Mouse (Mus musculus): ENCODE measurements around the gene Rgs7bp.

The Rgs7bp gene

DNA sequence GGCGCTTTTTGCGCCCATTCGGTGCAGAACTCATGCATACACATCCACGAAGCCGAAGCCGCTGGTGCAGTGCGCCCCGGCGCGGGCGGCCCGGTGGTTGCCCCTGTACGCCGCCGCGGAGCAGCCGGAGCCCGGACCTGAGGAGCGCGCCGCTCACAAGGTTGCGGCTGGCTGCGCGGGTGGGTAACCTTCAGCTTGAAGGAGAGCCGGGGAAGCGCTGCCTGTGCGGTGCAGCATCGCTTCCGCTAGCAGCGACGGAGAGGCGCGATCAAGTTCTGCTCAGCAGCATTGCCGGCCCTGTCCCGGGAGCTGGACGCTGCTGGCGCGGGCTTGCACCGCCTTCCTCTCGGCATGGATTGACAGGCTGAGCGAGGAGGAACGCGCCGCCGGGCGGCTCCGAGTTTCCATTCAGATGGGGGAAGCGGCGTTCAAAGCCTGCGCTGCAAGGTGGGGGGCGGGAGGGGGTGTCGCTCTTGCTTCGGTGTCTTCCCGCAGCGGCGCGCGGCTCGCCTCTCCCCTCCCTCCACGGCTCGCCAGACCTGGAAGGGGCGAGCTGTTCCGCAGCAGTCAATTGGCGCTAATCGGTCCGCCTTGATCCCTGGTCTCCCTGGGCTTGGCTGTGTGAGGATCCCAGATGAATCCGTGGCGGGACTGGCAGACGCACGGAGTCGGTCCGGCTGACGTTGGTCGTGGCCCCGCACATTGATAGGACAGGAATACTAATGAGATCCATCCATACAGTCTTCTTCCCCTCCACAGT, at the start of gene Rgs7bp:
Gene Rgs7bp, minus strand, starts transcription at position 750 of the 760 bp plus-strand sequence.
- peak; percentile 71 to 78 for DNase-seq

DNA sequence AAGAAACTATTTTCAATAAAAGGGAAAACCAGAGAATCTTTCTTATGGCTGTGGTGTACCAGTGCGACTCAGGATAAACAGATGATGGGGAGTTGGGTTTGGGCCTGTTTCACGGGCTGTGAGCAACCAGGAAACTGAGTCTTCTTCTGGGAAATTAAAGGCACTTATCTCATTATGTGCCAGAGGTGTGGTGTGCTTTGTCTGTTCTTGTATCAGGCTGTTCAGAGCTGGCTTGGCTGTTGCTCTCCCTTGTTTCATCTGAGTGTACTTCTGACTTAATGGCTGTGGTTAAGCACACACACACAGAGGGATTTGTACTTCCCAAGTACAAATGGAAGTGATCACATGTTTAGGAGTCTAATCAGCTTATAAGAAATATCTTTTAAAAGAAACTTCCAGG, 49.7 kb upstream of the Rgs7bp start:
- no peak for DNase-seq

GRCm38 (mm10) chr13:105100705-105101104, 46.0 kb upstream of the Rgs7bp start:
- DNase-seq = no peak

- DNase-seq = no peak
These were observed 41.6 kb upstream of the Rgs7bp start for GRCm38 (mm10) chr13:105096316-105096715.

DNA sequence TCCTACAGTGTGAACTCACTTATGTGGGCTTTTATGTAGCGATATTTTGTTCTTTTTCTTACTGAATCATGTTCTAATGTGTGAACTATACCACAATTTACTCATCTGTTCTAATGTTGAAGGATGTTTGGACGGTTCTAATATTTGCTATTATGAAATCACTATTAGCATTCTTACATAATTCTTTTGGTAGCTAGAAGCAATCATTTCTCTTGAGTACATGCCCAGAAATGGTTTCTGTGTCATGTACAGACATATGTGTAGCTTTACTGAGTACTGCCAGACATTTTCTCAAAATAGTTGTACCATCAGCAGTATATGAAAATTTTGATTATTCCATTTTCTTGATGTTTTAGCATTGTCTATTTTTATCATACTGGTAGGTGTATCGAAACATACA, 34.5 kb upstream of the Rgs7bp start:
- DNase-seq = no peak

DNA sequence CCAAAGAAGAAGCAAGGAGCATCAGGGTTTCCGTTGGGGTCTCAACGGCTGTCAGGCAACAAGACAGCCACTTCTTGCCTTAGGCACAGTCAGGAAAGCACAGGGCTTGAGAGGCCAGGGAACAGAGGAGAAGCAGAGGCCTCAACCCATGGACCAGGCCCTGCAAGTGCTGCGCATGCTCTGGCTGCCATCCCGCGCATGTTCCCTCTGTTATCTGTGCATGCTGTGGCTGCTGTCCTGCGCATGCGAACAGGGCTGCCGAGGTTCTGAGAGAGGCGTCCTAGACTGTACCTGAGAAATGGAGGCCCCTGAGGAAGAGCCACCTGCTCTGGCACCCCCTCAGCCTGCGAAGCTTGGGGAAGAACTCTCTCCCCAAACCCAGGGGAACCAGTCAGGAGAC, 27.1 kb upstream of the Rgs7bp start, which contains the start of gene 4933425L06Rik:
Gene 4933425L06Rik, plus strand, starts transcription at position 261 of the 400 bp plus-strand sequence.
- DNase-seq = no peak

- DNase-seq = no peak
These were observed 12.4 kb upstream of the Rgs7bp start for GRCm38 (mm10) chr13:105066890-105067845.

DNA sequence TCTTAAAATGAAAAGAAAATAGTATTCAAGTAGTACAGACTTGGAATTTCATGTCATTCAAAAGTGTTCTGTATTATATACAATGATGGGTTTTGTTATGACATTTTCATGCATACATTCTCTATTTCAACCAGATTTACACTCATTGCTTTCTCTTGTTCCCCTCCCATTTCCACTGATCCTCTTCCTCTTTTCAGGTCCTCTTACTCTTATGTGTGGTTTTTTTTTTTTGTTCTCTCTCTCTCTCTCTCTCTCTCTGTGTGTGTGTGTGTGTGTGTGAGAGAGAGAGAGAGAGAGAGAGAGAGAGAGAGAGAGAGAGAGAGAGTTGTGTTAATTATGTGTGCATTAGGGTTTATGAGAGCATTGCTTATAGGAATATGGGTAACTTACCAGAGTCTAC, 11.4 kb upstream of the Rgs7bp start:
- no peak for DNase-seq

- DNase-seq = peak in 1 of 2 experiments; percentile 22
These were observed 644 bp upstream of the Rgs7bp start for GRCm38 (mm10) chr13:105055374-105055773.

GRCm38 (mm10) chr13:105054941-105055309, 195 bp upstream of the Rgs7bp start:
- DNase-seq = no peak

DNA sequence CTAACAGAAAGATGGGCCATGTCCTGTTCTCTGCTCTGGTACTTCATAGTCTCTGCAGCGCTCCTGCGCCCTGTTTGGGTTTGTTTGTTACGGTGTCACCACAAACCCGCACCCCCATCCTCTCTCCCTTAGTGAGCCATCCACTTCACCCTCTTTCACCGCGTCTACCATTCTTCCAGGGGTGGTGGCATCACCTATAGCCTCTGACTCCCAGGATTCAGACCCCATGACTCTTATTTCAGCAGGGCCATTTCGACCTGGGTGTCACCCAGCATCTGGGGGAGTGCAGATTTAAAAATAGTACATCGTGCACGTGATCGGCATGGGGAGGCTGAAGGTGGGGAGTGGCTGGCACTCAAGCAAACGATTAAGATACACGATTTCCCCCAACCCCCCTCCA, 1.1 kb downstream of the Rgs7bp start:
- peak; percentile 9 to 31 for DNase-seq

- peak; percentile 25 to 36 for DNase-seq
These were observed 3.3 kb downstream of the Rgs7bp start for GRCm38 (mm10) chr13:105051432-105051831.

GRCm38 (mm10) chr13:105048662-105049061, 6.1 kb downstream of the Rgs7bp start:
- DNase-seq = peak; percentile 14 to 19

- no peak for DNase-seq
These were observed 7.4 kb downstream of the Rgs7bp start for GRCm38 (mm10) chr13:105047377-105047776.

DNA sequence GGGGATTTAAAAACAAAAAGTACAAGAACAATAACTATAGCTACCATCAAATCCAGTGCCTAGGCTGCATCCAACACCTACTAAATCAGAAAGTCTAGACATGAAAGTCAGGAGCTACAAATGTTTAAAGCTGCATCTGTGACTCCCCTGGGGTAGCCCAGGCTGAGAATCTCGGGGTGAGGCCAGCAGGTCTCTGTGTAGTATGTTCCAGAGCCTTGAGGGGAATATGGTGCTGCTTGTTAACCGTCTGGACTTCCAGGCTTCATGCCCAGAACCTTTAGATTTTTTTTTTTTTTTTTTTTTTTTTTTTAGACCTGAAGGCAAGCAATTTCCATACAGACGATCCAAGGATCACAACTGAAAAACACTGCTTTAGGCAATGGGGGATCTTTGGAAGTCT, 10.8 kb downstream of the Rgs7bp start:
- no peak for DNase-seq

- DNase-seq = no peak
These were observed 16.4 kb downstream of the Rgs7bp start for GRCm38 (mm10) chr13:105038334-105038733.

GRCm38 (mm10) chr13:105037816-105038215, 16.9 kb downstream of the Rgs7bp start:
- DNase-seq = no peak

GRCm38 (mm10) chr13:105031882-105032281, 22.8 kb downstream of the Rgs7bp start:
- DNase-seq = no peak

GRCm38 (mm10) chr13:105028276-105028675, 26.5 kb downstream of the Rgs7bp start:
- no peak for DNase-seq

- DNase-seq = no peak
These were observed 38.2 kb downstream of the Rgs7bp start for GRCm38 (mm10) chr13:105016577-105016976.

DNA sequence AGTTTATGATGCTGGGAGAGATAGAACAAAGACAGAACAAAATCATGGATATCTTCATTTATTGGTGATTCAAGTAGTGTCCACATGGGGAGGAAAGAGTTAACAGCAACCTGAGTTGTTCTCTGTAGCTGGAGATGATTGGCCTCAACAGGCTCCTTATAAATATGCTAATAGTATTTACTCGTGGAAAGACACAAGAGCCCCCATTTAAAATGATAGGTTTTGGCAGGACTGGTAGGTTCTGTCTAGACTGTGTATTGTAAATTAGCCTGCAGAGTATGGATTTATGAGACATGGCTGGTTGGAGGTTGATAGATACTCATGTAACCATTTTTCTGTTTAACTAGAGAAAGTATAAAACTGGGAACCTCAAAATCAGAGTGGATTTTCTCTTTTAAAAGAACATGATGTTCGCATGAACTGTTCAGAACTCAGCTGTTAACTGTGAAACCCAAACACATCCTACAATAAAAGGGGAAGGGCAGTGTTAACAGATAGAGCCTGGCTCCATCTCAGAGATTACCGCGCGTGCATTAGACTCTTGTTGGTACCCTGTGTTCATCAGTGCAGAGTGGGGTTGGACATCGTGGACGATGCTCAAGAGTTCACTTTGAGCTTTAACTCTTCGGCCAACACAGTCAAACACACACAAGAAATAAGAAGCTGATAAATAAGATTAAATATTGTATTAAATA, 38.9 kb downstream of the Rgs7bp start:
- no peak for DNase-seq

DNA sequence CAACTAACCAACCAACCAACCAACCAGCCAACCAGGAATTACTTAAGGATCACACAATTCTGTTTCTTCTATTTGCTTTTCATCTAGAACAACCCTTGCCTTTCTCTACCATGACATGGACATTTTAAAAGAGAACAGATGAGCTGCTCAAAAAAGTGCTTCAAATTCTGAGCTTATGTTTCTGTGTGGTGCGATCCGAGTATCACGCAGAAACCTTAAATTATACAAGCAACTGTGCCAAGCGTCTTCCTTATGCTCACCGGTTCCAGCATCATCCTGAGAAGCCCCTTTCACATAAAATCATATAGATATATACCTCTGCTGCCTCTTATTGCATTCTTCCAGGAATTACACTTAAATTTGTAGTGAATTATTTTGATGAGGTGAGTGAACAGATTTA, 43.4 kb downstream of the Rgs7bp start:
- no peak for DNase-seq

- no peak for DNase-seq
These were observed 45.8 kb downstream of the Rgs7bp start for GRCm38 (mm10) chr13:105008891-105009290.

Data from kidney, postnatal 4 days (tissue).